Mouse (Mus musculus): ENCODE measurements around the gene Grwd1.

The Grwd1 gene

DNA sequence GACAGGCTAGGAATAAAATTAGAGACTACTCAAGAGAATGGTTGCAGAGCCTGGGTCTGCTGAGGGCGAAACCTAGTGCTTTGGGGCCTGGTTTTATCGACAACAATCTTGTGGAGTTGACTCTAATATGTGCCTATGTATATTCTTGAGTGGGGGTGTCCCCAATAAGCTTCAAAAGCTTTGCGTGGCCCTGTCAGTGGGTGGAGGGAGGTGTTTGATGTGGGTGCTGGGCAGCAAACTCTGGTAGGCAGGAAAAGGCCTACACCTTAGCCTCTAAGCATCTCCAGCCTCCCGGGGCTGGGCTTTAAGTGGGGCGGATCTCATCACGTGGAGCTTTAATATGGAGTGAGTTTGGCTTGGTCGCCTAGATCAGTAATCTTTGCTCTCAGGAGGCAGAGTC lies 31.8 kb downstream of the Grwd1 start:
- no peak for DNase-seq (ENCODE audit: low spot score)

DNA sequence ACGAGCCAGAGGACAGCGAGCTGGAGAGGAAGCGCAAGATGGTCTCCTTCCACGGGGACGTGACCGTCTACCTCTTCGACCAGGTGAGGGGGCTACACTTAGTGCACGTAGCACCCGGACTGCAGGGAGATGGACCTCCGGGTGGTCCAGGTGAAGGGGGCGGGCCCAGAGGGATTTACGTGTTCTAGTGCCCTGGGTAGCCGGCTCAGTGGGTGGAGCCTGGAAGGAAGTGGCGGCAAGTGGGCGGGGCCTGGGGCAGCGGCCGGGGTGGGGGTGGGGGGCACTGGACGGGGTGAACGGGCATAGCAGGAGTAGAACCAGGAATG lies 32.3 kb downstream of the Grwd1 start:
- no peak for DNase-seq (ENCODE audit: low spot score)

DNA sequence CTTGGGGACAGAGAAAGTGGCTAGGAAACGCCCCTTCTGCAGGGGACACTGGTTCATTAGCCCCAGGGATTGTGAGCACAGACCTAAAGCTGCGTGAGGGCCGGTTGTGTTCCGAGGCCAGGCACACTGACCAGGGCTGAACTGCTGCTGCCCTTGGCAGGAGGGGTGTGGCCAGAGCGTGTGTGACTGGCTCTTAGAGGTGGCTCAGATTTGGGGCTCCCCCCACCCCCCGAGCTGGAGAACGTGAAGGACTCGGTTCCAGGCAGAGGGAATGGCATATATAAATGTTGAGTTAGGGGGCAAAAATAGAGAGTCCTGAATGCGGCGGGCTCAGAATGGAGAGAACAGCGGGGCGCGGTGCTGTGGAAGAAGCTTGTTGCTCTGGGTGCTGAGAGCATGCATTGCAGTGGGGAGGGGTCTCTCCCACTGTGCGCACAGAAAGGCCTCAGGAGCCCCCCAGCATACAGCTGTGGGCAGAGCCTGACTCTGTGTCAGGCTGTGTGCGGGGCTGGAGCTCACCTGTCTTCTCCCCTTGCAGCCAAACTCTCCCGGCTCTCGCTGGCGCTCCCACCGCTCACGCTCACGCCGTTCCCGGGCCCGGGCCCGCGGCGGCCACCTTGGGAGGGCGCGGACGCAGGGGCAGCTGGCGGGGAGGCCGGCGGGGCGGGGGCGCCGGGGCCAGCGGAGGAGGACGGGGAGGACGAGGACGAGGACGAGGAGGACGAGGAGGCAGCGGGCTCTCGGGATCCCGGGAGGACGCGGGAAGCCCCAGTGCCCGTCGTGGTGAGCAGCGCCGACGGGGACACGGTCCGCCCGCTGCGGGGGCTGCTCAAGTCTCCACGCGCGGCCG lies 32.9 kb downstream of the Grwd1 start:
- no peak for DNase-seq (ENCODE audit: low spot score)

DNA sequence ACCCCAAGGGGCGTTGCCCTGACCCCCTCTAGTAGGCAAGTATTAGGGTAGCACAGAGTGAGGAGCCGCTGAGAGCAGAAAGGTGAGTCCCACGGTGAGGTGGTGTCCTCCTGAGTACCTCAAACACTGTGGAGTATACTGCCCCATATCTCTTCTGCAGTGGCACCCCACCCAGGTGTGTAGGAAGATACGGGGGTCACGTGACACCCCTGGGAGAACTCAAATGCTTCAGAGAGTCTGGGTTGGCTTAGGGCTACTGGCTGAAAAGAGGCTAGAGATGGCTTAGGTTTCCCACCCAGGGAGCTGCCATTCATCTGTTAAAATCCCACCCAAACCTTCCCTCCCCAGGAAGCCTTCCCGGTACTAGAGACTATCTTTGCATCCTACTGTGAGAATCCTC lies 33.8 kb downstream of the Grwd1 start:
- no peak for DNase-seq (ENCODE audit: low spot score)

DNA sequence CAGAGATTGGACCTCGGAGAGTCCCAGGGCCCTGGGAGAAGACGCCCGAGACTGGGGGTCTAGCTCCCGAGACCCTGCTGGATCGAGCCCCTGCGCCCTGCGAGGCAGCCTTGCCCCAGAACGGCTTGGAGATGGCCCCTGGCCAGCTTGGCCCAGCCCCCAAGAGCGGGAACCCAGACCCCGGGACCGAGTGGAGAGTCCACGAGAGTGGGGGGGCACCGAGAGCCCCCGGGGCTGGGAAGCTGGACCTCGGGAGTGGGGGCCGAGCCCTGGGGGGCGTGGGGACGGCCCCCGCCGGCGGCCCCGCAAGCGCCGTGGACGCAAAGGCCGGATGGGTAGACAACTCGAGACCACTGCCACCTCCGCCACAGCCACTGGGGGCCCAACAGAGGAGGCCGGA lies 35.8 kb downstream of the Grwd1 start:
- no peak for DNase-seq (ENCODE audit: low spot score)

DNA sequence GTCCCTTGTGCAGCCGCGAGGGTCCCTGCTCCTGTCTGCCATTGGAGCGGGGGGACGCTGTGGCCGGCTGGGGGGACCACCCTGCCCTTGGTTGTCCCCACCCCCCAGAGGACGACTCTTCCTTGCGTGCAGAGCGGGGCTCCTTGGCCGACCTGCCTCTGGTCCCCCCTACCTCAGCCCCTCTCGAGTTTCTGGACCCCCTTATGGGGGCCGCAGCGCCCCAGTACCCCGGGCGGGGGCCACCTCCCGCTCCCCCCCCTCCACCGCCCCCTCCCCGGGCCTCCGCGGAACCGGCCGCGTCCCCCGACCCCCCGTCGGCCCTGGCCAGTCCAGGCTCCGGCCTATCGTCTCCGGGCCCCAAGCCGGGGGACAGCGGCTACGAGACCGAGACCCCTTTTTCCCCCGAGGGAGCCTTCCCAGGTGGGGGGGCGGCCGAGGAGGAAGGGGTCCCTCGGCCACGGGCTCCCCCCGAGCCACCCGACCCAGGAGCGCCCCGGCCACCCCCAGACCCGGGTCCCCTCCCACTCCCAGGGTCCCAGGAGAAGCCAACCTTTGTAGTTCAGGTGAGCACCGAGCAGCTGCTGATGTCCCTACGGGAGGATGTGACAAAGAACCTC lies 36.7 kb downstream of the Grwd1 start:
- DNase-seq (ENCODE audit: low spot score) = no peak

DNA sequence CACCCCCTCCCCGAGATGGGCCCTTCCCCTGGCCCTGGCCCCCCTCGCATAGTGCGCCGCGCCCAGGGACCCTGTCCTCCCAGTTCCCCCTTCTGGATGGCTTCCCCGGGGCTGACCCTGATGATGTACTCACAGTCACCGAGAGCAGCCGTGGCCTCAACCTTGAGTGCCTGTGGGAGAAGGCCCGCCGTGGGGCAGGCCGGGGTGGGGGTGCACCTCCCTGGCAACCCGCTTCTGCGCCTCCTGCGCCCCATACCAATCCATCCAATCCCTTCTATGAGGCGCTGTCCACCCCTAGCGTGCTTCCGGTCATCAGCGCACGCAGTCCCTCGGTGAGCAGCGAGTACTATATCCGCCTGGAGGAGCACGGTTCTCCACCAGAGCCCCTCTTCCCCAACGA lies 37.5 kb downstream of the Grwd1 start:
- no peak for DNase-seq (ENCODE audit: low spot score)

DNA sequence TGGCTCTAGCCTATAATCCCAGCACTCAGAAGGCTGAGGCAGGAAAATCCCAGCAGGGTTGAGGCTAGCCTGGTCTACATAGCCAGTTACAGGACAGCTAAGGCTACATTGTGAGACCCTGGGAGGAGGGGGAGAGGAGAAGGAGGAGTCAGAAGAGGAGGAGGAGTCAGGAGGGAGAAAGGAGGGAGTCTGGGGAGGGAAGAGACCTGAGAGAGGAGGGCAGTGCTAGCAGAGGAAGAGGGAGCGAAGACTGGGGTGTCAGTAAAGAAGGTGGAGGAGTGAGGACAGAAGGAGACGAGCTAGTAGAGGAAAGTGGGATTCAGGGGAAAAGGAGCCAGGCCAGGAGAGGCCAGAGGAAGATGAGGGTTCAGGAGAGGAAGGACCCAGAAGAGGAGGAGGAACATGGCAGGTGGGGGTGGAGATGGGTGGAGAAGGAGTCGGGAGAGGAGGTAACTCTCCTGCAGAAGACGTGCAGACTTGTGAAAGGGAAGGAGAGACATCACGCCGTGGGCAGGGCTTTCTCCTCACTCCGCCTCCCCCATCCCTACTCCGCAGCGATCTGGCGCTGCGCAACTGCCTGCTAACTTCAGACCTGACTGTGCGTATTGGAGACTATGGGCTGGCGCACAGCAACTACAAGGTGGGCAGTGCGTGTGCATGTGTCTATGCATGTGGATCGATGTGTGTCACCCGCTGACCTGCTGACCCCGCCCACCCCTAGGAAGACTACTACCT lies 38.8 kb downstream of the Grwd1 start:
- no peak for DNase-seq (ENCODE audit: low spot score)

DNA sequence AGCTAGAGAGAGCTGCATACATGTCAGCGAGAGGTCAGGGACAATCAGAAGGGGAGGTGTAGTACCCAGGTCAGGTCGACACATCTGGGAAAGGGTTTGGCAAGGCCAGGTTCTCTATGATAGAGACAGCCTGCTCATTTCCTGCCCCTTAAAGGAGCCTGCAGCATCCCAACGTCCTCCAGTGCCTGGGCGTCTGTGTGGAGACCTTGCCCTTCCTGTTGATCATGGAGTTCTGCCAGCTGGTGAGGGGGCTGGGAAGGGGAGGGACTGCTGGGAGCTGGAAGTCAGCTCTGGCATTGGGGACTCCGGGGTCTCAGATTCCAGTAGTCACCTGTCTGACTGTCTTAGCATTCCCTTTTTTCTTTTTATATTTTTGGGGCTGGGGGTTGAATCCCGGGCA lies 40.0 kb downstream of the Grwd1 start:
- DNase-seq (ENCODE audit: low spot score) = no peak

DNA sequence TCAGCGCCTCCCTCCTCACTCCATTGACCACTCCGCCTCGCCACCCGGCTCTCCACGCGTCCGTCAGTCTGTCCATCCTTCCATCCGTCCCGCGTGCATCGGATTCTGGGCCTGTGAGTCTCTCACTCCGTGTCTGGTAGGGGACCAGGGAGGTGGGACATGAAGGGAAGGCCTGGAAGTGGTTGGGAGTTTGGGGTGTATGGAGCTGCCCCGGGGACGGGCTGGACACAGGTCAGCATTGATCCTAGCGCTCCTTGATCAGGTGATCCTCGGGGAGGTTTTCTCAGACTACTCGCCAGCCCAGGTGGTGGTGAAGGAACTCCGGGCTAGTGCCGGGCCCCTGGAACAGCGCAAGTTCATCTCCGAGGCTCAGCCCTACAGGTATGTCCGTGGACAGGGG lies 43.1 kb downstream of the Grwd1 start:
- no peak for DNase-seq (ENCODE audit: low spot score)

DNA sequence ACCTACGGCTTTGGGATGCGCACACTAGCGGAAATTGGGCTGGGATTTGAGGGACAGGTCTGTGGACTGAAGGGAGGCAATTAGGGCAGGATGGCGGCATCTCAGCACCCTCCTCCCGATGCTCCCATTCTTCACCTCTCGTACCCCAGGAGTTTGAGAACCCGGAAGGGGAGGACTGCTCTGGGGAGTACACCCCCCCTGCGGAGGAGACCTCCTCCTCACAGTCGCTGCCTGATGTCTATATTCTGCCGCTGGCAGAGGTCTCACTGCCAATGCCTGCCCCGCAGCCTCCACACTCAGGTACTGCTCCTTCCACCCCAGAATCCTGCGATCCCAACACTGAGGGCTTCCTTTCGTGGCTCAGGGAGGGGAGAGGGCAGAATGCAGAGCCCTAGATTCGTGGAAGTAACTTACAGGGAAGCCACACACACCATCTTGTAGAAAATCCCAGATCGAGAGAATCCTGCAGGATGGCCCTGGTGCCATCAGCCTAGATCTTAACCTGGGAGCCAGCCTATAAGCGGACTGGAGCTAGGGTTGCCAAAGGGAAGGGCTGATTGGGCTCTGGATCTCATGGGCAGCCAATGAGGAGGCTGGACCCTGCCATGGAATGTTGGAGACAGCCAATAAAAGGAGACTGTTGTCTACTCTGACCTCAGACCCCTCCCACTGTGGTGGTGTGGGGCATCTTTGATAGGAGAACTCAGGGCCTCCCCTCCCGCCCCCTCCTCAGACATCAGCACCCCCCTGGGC lies 43.9 kb downstream of the Grwd1 start:
- peak; percentile 63 for DNase-seq (ENCODE audit: low spot score)

DNA sequence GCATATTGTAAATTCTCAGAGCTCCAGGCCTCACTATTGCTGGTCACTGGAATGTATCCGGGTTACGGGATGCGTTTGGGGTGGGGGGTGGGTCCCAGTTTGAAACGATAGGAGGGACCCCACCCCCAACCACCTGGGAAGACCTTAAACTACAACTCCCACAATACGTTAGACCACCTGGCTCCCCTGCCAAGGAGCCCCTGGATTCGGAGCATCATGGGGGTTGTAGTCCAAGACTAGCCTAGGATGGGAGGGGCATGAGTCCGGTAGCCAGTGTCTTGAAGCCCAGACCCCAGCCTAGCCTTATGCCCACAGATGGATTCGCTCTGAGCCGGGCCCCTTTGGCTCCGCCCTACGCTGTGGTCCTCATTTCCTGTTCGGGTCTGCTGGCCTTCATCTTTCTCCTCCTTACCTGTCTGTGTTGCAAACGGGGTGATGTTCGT lies 44.6 kb downstream of the Grwd1 start:
- DNase-seq (ENCODE audit: low spot score) = peak; percentile 86

DNA sequence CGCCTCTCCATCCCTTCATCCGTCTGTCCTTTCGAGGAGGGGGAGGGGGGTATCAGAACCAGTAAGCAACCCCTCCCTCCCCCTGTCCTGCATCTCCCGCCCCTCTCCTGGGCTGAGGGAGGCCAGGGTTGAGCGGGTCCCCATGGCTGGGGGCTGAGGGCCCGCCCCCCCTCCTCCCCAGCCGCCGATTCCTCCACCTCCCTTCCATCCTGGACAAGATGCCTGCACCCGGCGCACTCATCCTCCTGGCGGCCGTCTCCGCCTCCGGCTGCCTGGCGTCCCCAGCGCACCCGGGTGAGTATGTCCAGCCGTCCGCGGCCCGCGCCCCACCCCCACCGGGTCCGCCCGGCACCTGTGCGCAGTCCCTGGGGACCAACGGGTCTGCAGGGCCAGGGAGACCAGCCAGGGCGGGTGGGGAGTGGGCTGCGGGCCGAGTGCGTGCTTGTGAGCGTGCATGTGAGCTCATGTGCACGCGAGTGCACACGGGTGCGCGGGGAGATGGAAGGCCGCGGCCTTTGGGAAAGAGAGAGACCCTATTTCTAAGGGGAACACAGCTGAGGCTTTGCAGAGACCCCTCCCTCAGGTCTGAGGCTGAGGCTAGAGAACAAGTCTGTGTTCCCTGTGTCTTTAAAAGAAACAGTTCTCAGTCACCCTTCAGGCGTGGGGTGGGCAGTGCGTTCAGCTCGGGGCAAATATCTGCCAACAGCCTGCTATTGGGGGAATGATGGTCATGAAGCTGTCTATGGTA lies 45.2 kb downstream of the Grwd1 start:
- DNase-seq (ENCODE audit: low spot score) = peak; percentile 66

DNA sequence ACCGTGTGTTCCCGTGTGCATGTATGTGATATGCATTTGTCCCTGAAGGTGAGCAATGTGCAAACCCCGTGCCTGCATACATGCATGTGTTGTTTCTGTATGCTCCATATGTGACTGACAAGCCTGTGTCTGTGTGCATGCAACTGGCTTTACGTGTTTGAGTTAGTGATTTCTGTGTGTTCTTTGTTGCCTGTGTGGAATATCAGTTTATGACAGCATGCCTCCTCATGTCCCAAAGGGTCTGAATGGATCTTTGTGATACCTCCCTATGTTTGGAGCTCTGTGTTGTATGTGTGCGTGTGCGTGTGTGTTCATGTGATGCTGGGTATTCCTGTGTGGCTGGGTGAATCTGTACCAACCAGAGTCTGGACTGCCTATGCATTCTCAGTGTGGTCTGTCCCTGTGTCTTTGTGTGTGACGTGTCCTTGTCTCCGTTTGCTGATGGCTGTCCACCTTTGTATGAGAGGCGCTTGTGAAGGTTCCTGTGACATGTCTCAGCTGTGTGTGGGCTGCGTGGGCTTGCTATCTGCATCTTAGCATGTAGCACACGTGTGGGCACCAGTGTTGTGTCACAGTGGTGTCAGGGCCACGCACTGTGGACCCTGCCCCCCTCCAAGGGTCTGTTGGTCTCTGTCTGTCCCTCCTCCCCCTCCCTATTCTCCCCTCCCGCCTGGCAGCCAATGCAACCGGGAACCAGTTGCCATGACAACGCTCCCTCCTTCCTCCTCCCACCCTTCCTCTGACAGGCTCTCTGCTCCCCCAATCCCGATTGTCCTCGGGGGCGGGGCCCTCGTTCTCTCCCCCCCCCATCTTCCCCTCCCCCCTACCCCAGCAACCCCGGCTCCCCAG lies 46.0 kb downstream of the Grwd1 start, which contains the start of gene Sult2b1:
Gene Sult2b1 (minus strand): TSS at position 146 of the 849 bp plus-strand sequence.
- DNase-seq (ENCODE audit: low spot score) = peak; percentile 93

DNA sequence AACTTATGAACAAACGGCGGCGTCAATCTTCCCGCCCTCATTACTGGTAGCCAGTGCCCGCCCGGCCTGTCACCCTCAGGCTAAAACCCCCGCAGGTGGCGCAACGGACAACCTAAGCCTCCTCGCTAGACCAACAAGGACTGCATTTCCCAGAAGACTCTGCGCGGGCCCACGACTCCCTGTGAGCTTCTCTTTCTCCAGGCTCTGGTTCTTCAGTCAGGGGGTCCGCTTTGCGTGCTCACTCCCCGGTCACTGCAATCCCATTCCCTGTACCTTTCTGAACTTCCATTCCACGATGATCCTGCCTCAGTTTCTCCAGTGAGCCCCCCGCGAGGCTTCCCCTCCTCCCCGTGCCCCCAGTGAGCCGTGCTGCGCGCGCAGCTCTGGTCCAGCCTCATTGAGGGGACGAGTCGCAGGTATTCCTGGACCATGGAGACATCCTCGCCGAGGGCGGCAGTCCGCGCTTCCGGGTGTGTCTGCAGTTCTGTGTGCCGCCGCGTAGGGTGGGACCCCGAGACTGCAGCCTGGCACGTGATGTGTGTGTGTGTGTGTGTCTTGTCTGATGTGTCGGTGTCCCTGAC lies 47.1 kb downstream of the Grwd1 start, which contains the start of gene Lmtk3:
Gene Lmtk3 (plus strand): TSS at position 228 of the 581 bp plus-strand sequence.
- peak; percentile 78 for DNase-seq (ENCODE audit: low spot score)

DNA sequence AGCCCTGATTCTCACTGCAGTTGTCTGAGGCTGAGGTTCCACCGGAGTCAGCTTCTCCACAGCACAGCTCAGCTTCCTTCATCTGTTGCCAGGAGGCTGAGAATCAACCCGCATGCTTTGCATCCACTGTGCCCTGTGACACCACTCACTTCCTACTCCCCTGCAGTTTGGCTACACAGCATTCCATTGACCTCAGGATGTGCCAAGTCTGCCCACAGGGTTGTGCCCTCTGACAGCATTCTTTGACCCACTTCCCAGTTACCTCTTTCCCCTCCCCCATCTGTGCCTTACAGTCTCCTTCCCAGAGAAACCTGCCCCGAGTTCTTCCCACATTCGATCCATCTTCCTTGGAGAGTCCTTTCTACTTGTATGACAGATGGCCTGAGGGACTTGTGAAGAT lies 48.5 kb downstream of the Grwd1 start:
- no peak for DNase-seq (ENCODE audit: low spot score)

DNA sequence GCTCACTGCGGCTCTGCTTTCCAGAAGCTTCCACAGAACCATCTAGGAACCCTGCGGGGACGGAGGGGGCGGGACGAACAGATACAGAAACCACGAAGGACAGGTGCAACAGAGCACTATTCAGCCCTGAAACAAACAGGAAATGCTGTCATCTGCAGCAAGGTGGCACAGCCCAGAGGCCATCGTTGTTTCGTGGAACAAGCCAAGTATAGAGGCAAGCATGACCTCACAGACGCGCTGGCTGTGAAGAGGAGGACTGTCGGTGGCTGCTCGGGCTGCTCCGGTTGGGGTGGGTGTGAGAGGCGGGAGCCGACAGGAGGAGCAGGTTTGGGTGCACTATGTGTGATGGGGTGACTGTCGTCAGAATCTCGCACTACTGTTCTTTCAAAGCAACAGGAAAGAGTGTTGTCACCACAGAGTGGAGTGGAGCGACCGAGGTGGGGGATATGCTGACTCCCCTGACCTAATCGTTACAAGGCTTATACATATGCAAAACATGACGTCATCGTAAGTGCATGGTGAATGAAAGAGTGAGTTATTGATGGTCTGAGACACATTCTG lies 51.6 kb downstream of the Grwd1 start:
- DNase-seq (ENCODE audit: low spot score) = no peak

DNA sequence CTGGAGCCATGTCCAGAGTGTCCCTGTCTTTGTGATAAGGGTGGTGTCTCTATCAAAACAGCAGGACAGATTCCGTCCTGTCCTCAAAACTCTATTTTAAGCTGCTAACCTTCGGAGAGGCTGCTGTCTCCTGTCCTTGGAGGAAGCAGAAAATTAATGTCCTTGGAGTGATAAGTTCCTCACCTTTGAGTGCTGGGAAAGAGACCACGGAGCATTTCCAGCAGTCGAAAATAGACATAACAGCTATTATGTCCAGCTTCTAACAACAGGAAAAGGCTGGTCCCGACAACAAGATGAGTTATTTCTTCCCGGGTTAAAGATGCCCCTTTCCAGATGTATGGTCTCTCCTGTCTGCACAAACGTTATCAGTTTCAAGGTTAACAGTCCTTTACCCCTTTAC lies 55.5 kb downstream of the Grwd1 start:
- no peak for DNase-seq (ENCODE audit: low spot score)
